Mouse (Mus musculus) liver, embryonic 14.5 days (tissue): Measurements from ENCODE around the gene Nceh1.

ENCODE experiments used
- CTCF ChIP-seq: IDR thresholded peaks from 2 replicates; pipeline ENCODE4 v1.5.1; 2016; ENCODE audit warnings: antibody characterized with exemption, low read depth, control low read depth
- EP300 ChIP-seq: IDR thresholded peaks from 2 replicates; pipeline ENCODE4 v1.6.1; 2016; ENCODE audit warnings: antibody characterized with exemption, low read depth

DNA sequence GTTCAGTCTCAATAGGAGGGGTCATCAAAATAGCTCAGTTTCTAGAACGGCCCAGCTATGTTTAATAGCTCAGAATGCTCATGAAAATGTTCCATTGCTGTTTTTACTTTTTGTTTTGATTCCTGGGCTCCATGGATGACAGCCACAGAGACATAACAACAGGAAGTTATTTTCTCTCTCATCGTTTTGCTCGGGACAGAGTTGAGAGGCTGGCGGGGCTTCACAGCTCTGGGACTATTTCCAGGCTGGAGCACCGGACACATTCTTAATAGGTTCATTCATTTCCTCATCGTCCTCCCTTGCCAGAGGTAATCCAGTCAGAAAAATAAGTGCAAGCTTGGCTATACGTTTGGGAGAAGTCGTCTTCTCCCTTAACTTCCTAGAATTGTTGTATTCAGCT lies 106.1 kb downstream of the Nceh1 start:
- TF ChIP-seq CTCF (no peak), EP300 (no peak)
